Mouse (Mus musculus): Measurements from ENCODE around the gene Ccr10. TPM values are rescaled to one million over a fixed set of nuclear protein-coding genes. Genes with fewer than 3 reads are reported as not detected.
"Not testable (repeated sequence)": the region's sequence is repeated elsewhere in the genome, so short reads cannot be mapped to it uniquely, and the experiment has no call there.

The Ccr10 gene
- total and polyA plus RNA-seq, 3 experiments: 0.14 TPM; not detected in 2

- H3K4me1 ChIP-seq (ENCODE audit: control insufficient read depth, insufficient read depth, low read length): no peaks in the 10 kb centered on the region; the same call in 1 of the 2 replicates
- TF ChIP-seq EP300 (IDR thresholded peaks at IDR 0.05; ENCODE audit: insufficient read depth, low read depth, low read length) (no peak), CTCF (IDR thresholded peaks at IDR 0.05) (no peak), POLR2A (IDR thresholded peaks at IDR 0.05; ENCODE audit: insufficient read depth, low read depth, low read length) (no peak)
- no peak for DNase-seq
- H3K27me3 ChIP-seq (ENCODE audit: control insufficient read depth, insufficient read depth, low read length): no peaks in the 10 kb centered on the region
- H3K9ac ChIP-seq (ENCODE audit: low read depth, low read length): no peak overlapping the region
- H3K27ac ChIP-seq: no peak overlapping the region
- intact Hi-C loops (cut with DNase I): no loop called here
- WGBS: 43% methylated on average over 12 of the region's 12 CpGs
- no peak overlapping the region for H3K4me3 ChIP-seq
- H3K79me2 ChIP-seq (replicated peaks; ENCODE audit: control insufficient read depth, insufficient read depth, low read length): no peaks in the 10 kb centered on the region
- H3K36me3 ChIP-seq (ENCODE audit: control insufficient read depth, insufficient read depth, low read length): no peaks in the 10 kb centered on the region
These were observed 42.2 kb downstream of the Ccr10 start for GRCm38 (mm10) chr11:101133037-101133436.

DNA sequence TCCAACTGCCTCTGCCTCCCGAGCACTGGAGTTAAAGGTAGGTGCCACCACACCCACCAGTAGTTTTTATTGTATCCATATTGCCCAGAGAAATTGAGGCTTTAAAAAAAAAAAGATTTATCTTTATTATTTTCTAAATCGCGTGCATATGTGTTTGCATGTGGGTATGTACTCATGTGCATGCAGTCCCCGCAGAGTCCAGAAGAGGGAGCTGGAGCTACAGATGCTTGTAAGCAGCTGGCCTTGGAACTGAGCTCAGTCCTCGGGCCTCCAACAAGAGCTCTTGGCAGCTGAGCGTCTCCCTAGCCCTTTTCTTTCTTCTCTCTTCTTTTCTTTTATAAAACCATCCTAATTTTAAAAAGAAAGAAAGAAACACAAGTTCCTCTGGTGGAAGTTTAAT is 43.5 kb downstream of the Ccr10 start:
- intact Hi-C loops (cut with DNase I): no loop called here
- no peak overlapping the region for H3K9ac ChIP-seq (ENCODE audit: low read depth, low read length)
- H3K27ac ChIP-seq: no peak overlapping the region
- no peaks in the 10 kb centered on the region for H3K27me3 ChIP-seq (ENCODE audit: control insufficient read depth, insufficient read depth, low read length)
- DNase-seq: no peak
- no peak overlapping the region for H3K4me3 ChIP-seq
- no peaks in the 10 kb centered on the region for H3K79me2 ChIP-seq (replicated peaks; ENCODE audit: control insufficient read depth, insufficient read depth, low read length)
- TF ChIP-seq POLR2A (IDR thresholded peaks at IDR 0.05; ENCODE audit: insufficient read depth, low read depth, low read length) (no peak), EP300 (IDR thresholded peaks at IDR 0.05; ENCODE audit: insufficient read depth, low read depth, low read length) (no peak), CTCF (IDR thresholded peaks at IDR 0.05) (peak; percentile 52)
- 89% methylated on average over 6 of the region's 6 CpGs for whole genome bisulfite sequencing
- H3K36me3 ChIP-seq (ENCODE audit: control insufficient read depth, insufficient read depth, low read length): no peaks in the 10 kb centered on the region
- H3K4me1 ChIP-seq (ENCODE audit: control insufficient read depth, insufficient read depth, low read length): no peaks in the 10 kb centered on the region; the same call in 1 of the 2 replicates

DNA sequence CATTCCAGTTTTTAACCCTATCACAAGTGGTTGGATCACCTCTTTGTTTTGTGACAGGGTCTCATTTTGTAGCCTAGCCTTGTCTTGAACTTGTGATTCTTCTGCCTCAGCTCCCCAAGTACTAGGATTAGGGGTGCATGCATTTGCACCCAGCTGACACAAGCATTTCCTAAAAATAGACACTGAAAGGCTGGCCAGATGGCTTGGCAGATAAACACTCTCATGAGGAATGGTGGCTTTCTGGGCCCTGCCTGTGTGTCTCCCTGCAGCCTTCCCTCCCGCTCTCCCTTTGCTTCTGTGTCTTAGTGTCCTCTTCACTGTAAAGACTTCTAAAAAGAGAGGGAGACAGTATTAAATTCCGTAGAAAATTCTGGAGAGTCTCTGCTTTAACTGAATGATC is 44.1 kb downstream of the Ccr10 start:
- Histone ChIP-seq H3K79me2 (replicated peaks; ENCODE audit: control insufficient read depth, insufficient read depth, low read length) (no peaks in the 10 kb centered on the region), H3K9ac (ENCODE audit: low read depth, low read length) (no peak overlapping the region), H3K27me3 (ENCODE audit: control insufficient read depth, insufficient read depth, low read length) (no peaks in the 10 kb centered on the region), H3K4me1 (ENCODE audit: control insufficient read depth, insufficient read depth, low read length) (no peaks in the 10 kb centered on the region; the same call in 1 of the 2 replicates), H3K27ac (no peak overlapping the region), H3K36me3 (ENCODE audit: control insufficient read depth, insufficient read depth, low read length) (no peaks in the 10 kb centered on the region), H3K4me3 (no peak overlapping the region)
- 93% methylated on average over 2 of the region's 2 CpGs for WGBS
- no peak for TF ChIP-seq POLR2A (IDR thresholded peaks at IDR 0.05; ENCODE audit: insufficient read depth, low read depth, low read length)
- intact Hi-C loops (cut with DNase I): no loop called here
- DNase-seq: no peak

GRCm38 (mm10) chr11:101130056-101130756 is 45.0 kb downstream of the Ccr10 start:
- peak; percentile 79 for TF ChIP-seq EP300 (IDR thresholded peaks at IDR 0.05; ENCODE audit: insufficient read depth, low read depth, low read length)
- TF ChIP-seq POLR2A (IDR thresholded peaks at IDR 0.05; ENCODE audit: insufficient read depth, low read depth, low read length): peak; percentile 19; the same call in 1 of the 2 replicates
- no peak for TF ChIP-seq CTCF (IDR thresholded peaks at IDR 0.05)
- Histone ChIP-seq H3K27me3 (ENCODE audit: control insufficient read depth, insufficient read depth, low read length) (no peaks in the 10 kb centered on the region), H3K36me3 (ENCODE audit: control insufficient read depth, insufficient read depth, low read length) (no peaks in the 10 kb centered on the region), H3K4me1 (ENCODE audit: control insufficient read depth, insufficient read depth, low read length) (no peaks in the 10 kb centered on the region; the same call in 1 of the 2 replicates), H3K9ac (ENCODE audit: low read depth, low read length) (no peak overlapping the region; the same call in 1 of the 2 replicates), H3K79me2 (replicated peaks; ENCODE audit: control insufficient read depth, insufficient read depth, low read length) (no peaks in the 10 kb centered on the region), H3K27ac (peak overlapping the region; percentile 82), H3K4me3 (no peak overlapping the region)
- 25% methylated on average over 18 of the region's 18 CpGs for WGBS
- intact Hi-C loops (cut with DNase I): no loop called here
- peak; percentile 66 to 84 for DNase-seq

GRCm38 (mm10) chr11:101128996-101129577 is 46.2 kb downstream of the Ccr10 start:
- Histone ChIP-seq H3K9ac (ENCODE audit: low read depth, low read length) (no peak overlapping the region), H3K4me1 (ENCODE audit: control insufficient read depth, insufficient read depth, low read length) (no peaks in the 10 kb centered on the region; the same call in 1 of the 2 replicates), H3K4me3 (no peak overlapping the region), H3K36me3 (ENCODE audit: control insufficient read depth, insufficient read depth, low read length) (no peaks in the 10 kb centered on the region), H3K27me3 (ENCODE audit: control insufficient read depth, insufficient read depth, low read length) (no peaks in the 10 kb centered on the region), H3K27ac (no peak overlapping the region; the same call in 1 of the 2 replicates), H3K79me2 (replicated peaks; ENCODE audit: control insufficient read depth, insufficient read depth, low read length) (no peaks in the 10 kb centered on the region)
- WGBS: 67% methylated on average over 11 of the region's 11 CpGs
- intact Hi-C loops (cut with DNase I): no loop called here
- no peak for TF ChIP-seq POLR2A (IDR thresholded peaks at IDR 0.05; ENCODE audit: insufficient read depth, low read depth, low read length)
- no peak for TF ChIP-seq CTCF (IDR thresholded peaks at IDR 0.05)
- no peak for TF ChIP-seq EP300 (IDR thresholded peaks at IDR 0.05; ENCODE audit: insufficient read depth, low read depth, low read length)
- peak; percentile 34 to 45 for DNase-seq

DNA sequence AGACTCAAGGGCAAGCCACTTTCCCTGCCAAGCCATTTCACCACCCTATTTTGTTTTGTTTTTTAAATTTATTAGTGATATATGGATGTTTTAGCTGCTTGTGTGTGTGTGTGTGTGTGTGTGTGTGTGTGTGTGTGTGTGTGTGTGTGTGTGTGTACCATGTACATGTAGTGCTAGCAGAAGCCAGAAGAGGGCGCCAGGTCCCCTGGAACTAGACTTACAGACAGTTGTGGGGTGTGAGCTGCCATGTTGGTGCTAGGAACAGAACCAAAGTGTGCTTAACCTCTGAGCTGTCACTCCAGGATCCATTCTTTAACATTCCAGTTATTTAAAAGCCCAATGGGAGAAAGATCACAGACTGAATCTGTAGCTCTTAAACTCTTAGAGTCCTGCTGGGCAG is 48.2 kb downstream of the Ccr10 start:
- Histone ChIP-seq H3K4me3 (no peak overlapping the region), H3K79me2 (replicated peaks; ENCODE audit: control insufficient read depth, insufficient read depth, low read length) (no peaks in the 10 kb centered on the region), H3K27ac (no peak overlapping the region), H3K36me3 (ENCODE audit: control insufficient read depth, insufficient read depth, low read length) (no peaks in the 10 kb centered on the region), H3K27me3 (ENCODE audit: control insufficient read depth, insufficient read depth, low read length) (no peaks in the 10 kb centered on the region), H3K4me1 (ENCODE audit: control insufficient read depth, insufficient read depth, low read length) (no peaks in the 10 kb centered on the region; the same call in 1 of the 2 replicates), H3K9ac (ENCODE audit: low read depth, low read length) (no peak overlapping the region)
- intact Hi-C loops (cut with DNase I): no loop called here
- DNase-seq: no peak
- TF ChIP-seq EP300 (IDR thresholded peaks at IDR 0.05; ENCODE audit: insufficient read depth, low read depth, low read length): no peak
- TF ChIP-seq CTCF (IDR thresholded peaks at IDR 0.05): peak; percentile 31
- no peak for TF ChIP-seq POLR2A (IDR thresholded peaks at IDR 0.05; ENCODE audit: insufficient read depth, low read depth, low read length)
- 86% methylated on average over 1 of the region's 1 CpGs for WGBS

GRCm38 (mm10) chr11:101125008-101125407 is 50.2 kb downstream of the Ccr10 start:
- H3K27me3 ChIP-seq (ENCODE audit: control insufficient read depth, insufficient read depth, low read length); H3K27ac ChIP-seq; intact Hi-C loops (cut with DNase I); H3K36me3 ChIP-seq (ENCODE audit: control insufficient read depth, insufficient read depth, low read length); H3K4me3 ChIP-seq; H3K9ac ChIP-seq (ENCODE audit: low read depth, low read length); H3K79me2 ChIP-seq (replicated peaks; ENCODE audit: control insufficient read depth, insufficient read depth, low read length); DNase-seq; H3K4me1 ChIP-seq (ENCODE audit: control insufficient read depth, insufficient read depth, low read length): not testable (repeated sequence)
- 95% methylated on average over 9 of the region's 9 CpGs for WGBS

DNA sequence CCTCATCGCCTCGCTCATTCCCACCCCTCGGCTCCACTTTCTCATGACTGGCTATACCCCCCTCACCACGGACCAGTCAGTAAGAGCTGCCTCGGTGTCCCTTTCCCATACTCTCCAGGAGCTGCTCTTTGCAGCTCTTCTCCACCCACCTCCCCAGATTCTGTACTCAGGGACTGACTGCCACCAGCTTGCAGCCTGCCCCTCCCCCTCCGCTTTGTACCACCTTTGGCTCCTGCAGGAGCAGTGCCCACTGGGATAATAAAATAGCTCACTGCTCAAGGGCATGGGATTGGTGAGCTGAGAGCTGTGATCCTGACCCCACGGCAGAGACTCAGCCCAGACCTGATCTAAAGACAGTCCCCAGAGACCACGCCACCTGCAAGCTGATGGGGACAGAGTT is 50.7 kb downstream of the Ccr10 start:
- H3K27me3 ChIP-seq (ENCODE audit: control insufficient read depth, insufficient read depth, low read length); H3K4me1 ChIP-seq (ENCODE audit: control insufficient read depth, insufficient read depth, low read length); H3K27ac ChIP-seq; DNase-seq; H3K4me3 ChIP-seq; intact Hi-C loops (cut with DNase I); H3K9ac ChIP-seq (ENCODE audit: low read depth, low read length); H3K36me3 ChIP-seq (ENCODE audit: control insufficient read depth, insufficient read depth, low read length); H3K79me2 ChIP-seq (replicated peaks; ENCODE audit: control insufficient read depth, insufficient read depth, low read length): not testable (repeated sequence)
- 96% methylated on average over 8 of the region's 8 CpGs for WGBS

Measured in heart, adult 2 months (tissue).